Mouse (Mus musculus): Measurements from ENCODE around the gene Rasgrf2. TPM values are rescaled to one million over a fixed set of nuclear protein-coding genes. Genes with fewer than 3 reads are reported as not detected.

Rasgrf2 gene
- total and polyA plus RNA-seq, 3 experiments: not detected

DNA sequence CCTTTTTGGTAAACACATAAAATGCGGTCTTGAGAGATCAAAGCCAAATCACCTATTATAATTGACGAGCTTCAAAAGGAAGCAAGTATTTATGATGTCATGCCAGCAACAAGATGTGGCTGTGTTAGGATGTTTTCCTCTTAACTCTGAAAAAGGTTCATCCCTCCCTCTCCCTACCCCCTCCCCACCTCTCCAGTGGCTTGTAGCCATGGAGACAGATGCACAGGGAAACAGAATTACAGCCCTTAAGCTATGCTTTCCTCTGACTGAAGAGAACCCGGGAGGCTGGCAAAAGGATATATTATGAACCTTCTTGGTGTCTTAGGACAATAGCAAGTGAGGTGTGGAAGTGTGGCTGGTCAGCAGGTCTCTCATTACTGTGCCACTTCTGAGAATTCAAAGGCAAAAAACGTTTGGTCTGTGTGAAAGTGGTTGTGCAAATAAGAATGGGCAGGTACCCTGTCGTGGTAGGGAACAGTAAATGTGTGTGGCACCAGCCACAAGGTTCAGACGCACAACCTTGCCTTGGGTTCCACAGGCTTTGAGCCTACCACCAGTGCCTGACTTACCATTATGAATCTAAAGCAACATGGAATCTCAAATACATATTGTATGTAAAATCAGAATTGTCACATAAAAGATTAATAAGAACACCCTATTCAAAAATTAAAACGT is 145.4 kb downstream of the Rasgrf2 start:
- Histone ChIP-seq H3K4me3 (ENCODE audit: control insufficient read depth in 1 of 2, insufficient read depth in 1 of 2, low read depth in 2 of 2, low read length in 2 of 2) (no peak overlapping the region), H3K27ac (ENCODE audit: control insufficient read depth, low read depth, low read length) (no peak overlapping the region), H3K9ac (ENCODE audit: control insufficient read depth, low read depth, low read length, poor library complexity, severe bottlenecking) (no peak overlapping the region), H3K27me3 (ENCODE audit: control insufficient read depth in 1 of 2, insufficient read depth in 2 of 2, low read length in 2 of 2) (peaks cover 0 to 1% of the 10 kb centered on the region in 2 experiments; a peak in 2 of 4 replicates), H3K9me3 (replicated peaks; ENCODE audit: insufficient read depth, low read length) (no peaks in the 10 kb centered on the region), H3K36me3 (ENCODE audit: control insufficient read depth in 1 of 2, insufficient read depth in 2 of 2, low read length in 2 of 2) (no peaks in the 10 kb centered on the region), H3K4me1 (ENCODE audit: control insufficient read depth in 1 of 2, insufficient read depth in 2 of 2, low read length in 2 of 2) (no peaks in the 10 kb centered on the region), H3K79me2 (ENCODE audit: control insufficient read depth, insufficient read depth, low read length, poor library complexity) (no peaks in the 10 kb centered on the region)
- no peak for DNase-seq (ENCODE audit: low read depth, low spot score)
- TF ChIP-seq CTCF (IDR thresholded peaks at IDR 0.05 in 2 of 3, conservative IDR thresholded peaks at IDR 0.05 in 1 of 3; ENCODE audit: control insufficient read depth in 1 of 3, insufficient read depth in 1 of 3, low read depth in 2 of 3, low read length in 3 of 3, poor library complexity in 1 of 3, severe bottlenecking in 1 of 3) (no peak), MYB (IDR thresholded peaks at IDR 0.05; ENCODE audit: low read depth, low read length) (no peak), HCFC1 (IDR thresholded peaks at IDR 0.05; ENCODE audit: low read depth, low read length) (no peak), USF1 (IDR thresholded peaks at IDR 0.05; ENCODE audit: low read depth, low read length) (no peak), USF2 (IDR thresholded peaks at IDR 0.05; ENCODE audit: borderline replicate concordance in 1 of 2, insufficient read depth in 1 of 2, low read depth in 1 of 2, low read length in 2 of 2) (no peak), KAT2A (conservative IDR thresholded peaks at IDR 0.05; ENCODE audit: low read depth, low read length) (no peak), ZMIZ1 (IDR thresholded peaks at IDR 0.05; ENCODE audit: low read depth, low read length) (no peak), ELF1 (IDR thresholded peaks at IDR 0.05; ENCODE audit: low read depth, low read length) (no peak), E2F4 (IDR thresholded peaks at IDR 0.05; ENCODE audit: borderline replicate concordance, low read depth, low read length) (no peak), ZNF384 (IDR thresholded peaks at IDR 0.05; ENCODE audit: low read depth, low read length) (no peak), POLR2AphosphoS2 (IDR thresholded peaks at IDR 0.05; ENCODE audit: low read length) (no peak), NELFE (IDR thresholded peaks at IDR 0.05; ENCODE audit: low read depth, low read length) (no peak), BHLHE40 (IDR thresholded peaks at IDR 0.05; ENCODE audit: borderline replicate concordance, low read depth, low read length) (no peak), TAL1 (IDR thresholded peaks at IDR 0.05; ENCODE audit: low read length) (no peak), CHD1 (IDR thresholded peaks at IDR 0.05; ENCODE audit: low read depth, low read length) (no peak), SIN3A (IDR thresholded peaks at IDR 0.05; ENCODE audit: low read length) (no peak), POLR2AphosphoS5 (IDR thresholded peaks at IDR 0.05; ENCODE audit: borderline replicate concordance, low read depth, low read length) (no peak), RAD21 (IDR thresholded peaks at IDR 0.05; ENCODE audit: low read depth, low read length) (no peak), JUND (IDR thresholded peaks at IDR 0.05; ENCODE audit: low read depth, low read length) (no peak)

DNA sequence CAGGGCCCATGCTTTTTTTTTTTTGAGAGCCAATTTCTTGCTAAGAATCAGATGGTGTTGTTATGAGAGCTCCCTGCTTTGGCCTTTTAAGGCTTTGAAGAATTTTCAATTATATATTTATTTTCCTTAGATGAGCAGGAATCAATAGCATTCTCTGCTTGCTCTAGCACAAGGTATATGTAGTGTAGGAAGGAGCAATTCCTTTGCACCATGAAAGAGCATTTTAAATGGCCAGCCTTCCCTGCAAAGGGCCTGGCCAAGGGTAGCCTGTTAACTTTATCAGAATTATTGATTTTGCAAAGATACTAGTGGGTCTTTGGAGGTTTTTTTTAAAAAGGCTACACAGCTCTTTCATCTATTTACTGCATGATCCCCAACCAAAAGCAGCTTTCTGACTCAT is 146.4 kb downstream of the Rasgrf2 start:
- no peak overlapping the region for H3K4me3 ChIP-seq (ENCODE audit: control insufficient read depth in 1 of 2, insufficient read depth in 1 of 2, low read depth in 2 of 2, low read length in 2 of 2)
- no peak for DNase-seq (ENCODE audit: low read depth, low spot score)
- TF ChIP-seq RCOR1 (IDR thresholded peaks at IDR 0.05; ENCODE audit: low read depth, low read length) (no peak), USF2 (IDR thresholded peaks at IDR 0.05; ENCODE audit: borderline replicate concordance in 1 of 2, insufficient read depth in 1 of 2, low read depth in 1 of 2, low read length in 2 of 2) (no peak), CHD2 (IDR thresholded peaks at IDR 0.05; ENCODE audit: low read length) (no peak), CTCF (IDR thresholded peaks at IDR 0.05 in 2 of 3, conservative IDR thresholded peaks at IDR 0.05 in 1 of 3; ENCODE audit: control insufficient read depth in 1 of 3, insufficient read depth in 1 of 3, low read depth in 2 of 3, low read length in 3 of 3, poor library complexity in 1 of 3, severe bottlenecking in 1 of 3) (no peak), E2F4 (IDR thresholded peaks at IDR 0.05; ENCODE audit: borderline replicate concordance, low read depth, low read length) (no peak), POLR2AphosphoS5 (IDR thresholded peaks at IDR 0.05; ENCODE audit: borderline replicate concordance, low read depth, low read length) (no peak), ETS1 (IDR thresholded peaks at IDR 0.05; ENCODE audit: low read depth, low read length) (no peak), RAD21 (IDR thresholded peaks at IDR 0.05; ENCODE audit: low read depth, low read length) (no peak), GATA1 (IDR thresholded peaks at IDR 0.05; ENCODE audit: low read depth, low read length) (no peak), ZMIZ1 (IDR thresholded peaks at IDR 0.05; ENCODE audit: low read depth, low read length) (no peak), TAL1 (IDR thresholded peaks at IDR 0.05; ENCODE audit: low read length) (no peak), GABPA (IDR thresholded peaks at IDR 0.05; ENCODE audit: low read depth, low read length) (no peak), EP300 (IDR thresholded peaks at IDR 0.05; ENCODE audit: low read depth in 1 of 2, low read length in 2 of 2) (no peak), MAZ (IDR thresholded peaks at IDR 0.05; ENCODE audit: low read depth, low read length) (no peak), MYB (IDR thresholded peaks at IDR 0.05; ENCODE audit: low read depth, low read length) (no peak), HCFC1 (IDR thresholded peaks at IDR 0.05; ENCODE audit: low read depth, low read length) (no peak), ZKSCAN1 (IDR thresholded peaks at IDR 0.05; ENCODE audit: low read depth, low read length) (no peak), USF1 (IDR thresholded peaks at IDR 0.05; ENCODE audit: low read depth, low read length) (no peak)

More for the DNA sequence above, 146.4 kb downstream of the Rasgrf2 start:
- Histone ChIP-seq H3K9ac (ENCODE audit: control insufficient read depth, low read depth, low read length, poor library complexity, severe bottlenecking) (no peak overlapping the region), H3K27me3 (ENCODE audit: control insufficient read depth in 1 of 2, insufficient read depth in 2 of 2, low read length in 2 of 2) (peaks cover 0 to 1% of the 10 kb centered on the region in 2 experiments; a peak in 2 of 4 replicates), H3K27ac (ENCODE audit: control insufficient read depth, low read depth, low read length) (no peak overlapping the region), H3K9me3 (replicated peaks; ENCODE audit: insufficient read depth, low read length) (no peaks in the 10 kb centered on the region), H3K4me1 (ENCODE audit: control insufficient read depth in 1 of 2, insufficient read depth in 2 of 2, low read length in 2 of 2) (no peaks in the 10 kb centered on the region), H3K36me3 (ENCODE audit: control insufficient read depth in 1 of 2, insufficient read depth in 2 of 2, low read length in 2 of 2) (no peaks in the 10 kb centered on the region), H3K79me2 (ENCODE audit: control insufficient read depth, insufficient read depth, low read length, poor library complexity) (no peaks in the 10 kb centered on the region)
